Mouse (Mus musculus): ENCODE results near the gene Actn1. TPM values are rescaled to one million over a fixed set of nuclear protein-coding genes. Genes with fewer than 3 reads are reported as not detected.

Gene Actn1
- polyA plus RNA-seq, 1 experiment from 2014 or later: 40.4 TPM

DNA sequence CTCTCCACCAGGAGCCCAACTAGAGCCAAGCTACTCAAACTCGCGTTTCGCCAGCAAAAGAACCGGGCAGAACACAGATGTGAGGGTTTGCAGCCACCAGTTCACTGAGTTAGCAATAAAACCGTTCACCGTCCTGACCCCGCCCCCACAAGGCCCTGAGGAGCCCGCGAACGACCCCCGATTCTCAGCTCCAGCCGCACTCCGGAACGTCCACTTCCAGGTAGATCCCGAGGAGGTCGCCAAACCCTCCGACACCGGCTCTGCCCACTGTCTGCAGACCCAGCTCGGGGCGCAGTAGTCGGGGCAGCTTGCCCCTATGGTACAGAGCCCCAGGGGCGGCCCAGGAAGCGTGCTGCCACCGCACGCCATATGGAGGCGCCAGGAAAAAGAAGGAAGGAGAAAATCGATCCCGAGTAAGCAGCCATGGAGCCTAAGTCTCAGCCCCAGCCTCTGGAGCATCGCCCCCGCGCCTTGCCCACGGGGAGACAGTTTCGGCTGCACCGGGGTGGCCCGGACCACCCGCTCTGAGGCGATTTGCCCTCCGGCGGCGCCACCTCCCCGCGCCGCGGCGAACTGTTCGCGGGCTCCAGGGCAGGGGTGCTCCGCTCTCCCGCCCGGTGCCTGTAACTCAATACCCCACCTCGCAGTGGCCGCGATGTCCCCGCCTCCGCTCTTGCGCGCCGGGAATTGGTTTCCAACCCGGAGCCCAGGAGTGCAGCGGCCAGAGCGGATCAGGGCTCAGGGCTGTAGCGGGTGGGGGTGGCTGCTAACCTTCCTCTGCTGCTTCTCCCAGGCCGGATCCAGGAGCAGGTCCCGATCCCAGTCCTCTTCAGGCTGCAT is 735 bp downstream of the Actn1 start:
- ATAC-seq (ENCODE audit: extremely low read depth, insufficient number of reproducible peaks, low FRiP score, low TSS enrichment): peak; percentile 74
- H3K4me1 ChIP-seq: peaks cover 50% of the 10 kb centered on the region
- peak overlapping the region; percentile 74 for H3K4me2 ChIP-seq
- peak overlapping the region; percentile 98 for H3K27ac ChIP-seq (replicated peaks)
- H3K4me3 ChIP-seq: peak overlapping the region; percentile 95
- H3K9me3 ChIP-seq: no peaks in the 10 kb centered on the region
- H3K9ac ChIP-seq: peak overlapping the region; percentile 97
- under 1% methylated on average over 63 of the region's 64 CpGs for WGBS
- H3K27me3 ChIP-seq (replicated peaks): no peaks in the 10 kb centered on the region
- peaks cover 4% of the 10 kb centered on the region; the same call in 1 of the 2 replicates for H3K36me3 ChIP-seq

DNA sequence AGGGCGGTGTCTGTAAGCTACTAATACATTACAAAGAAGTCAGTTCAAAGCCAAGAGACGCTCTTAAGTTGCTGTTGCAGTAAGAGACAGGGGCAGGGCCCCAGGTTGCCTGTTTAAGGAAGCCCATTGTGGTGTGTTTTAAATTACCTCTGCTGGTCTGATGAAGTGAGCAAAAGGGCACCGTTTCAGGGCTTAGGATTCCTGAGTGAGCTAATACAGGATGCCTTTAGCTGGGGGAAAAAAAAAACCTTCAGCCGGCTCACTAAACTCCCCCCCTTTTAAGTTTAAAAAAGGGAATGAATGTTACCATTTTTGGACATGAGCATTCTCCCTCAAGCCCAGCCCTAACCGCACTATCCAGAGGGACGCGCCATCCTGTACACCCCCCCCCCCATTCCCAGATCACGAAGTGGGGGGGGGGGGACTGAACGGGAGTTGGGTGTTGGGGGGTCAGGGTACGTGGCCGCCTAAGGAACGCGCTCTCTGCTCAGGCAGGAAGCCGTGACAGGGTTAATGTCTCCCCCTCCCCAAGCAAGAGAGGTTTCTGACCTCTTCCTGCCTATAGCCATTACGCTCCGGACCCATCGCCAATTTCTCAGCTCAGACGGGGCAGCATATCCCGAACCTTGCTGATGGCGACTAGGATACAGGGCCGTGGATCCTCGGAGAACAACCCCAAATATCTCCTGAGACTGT is 1.5 kb downstream of the Actn1 start:
- Histone ChIP-seq H3K27me3 (replicated peaks) (no peaks in the 10 kb centered on the region), H3K36me3 (peaks cover 4% of the 10 kb centered on the region; the same call in 1 of the 2 replicates), H3K4me3 (peak overlapping the region; percentile 95), H3K9me3 (no peaks in the 10 kb centered on the region), H3K9ac (peak overlapping the region; percentile 97), H3K4me2 (peak overlapping the region; percentile 74), H3K4me1 (peaks cover 57% of the 10 kb centered on the region), H3K27ac (replicated peaks) (peak overlapping the region; percentile 98)
- ATAC-seq (ENCODE audit: extremely low read depth, insufficient number of reproducible peaks, low FRiP score, low TSS enrichment): no peak
- WGBS: 1% methylated on average over 22 of the region's 22 CpGs

- peaks cover 8% of the 10 kb centered on the region; the same call in 1 of the 2 replicates for H3K36me3 ChIP-seq
- H3K9me3 ChIP-seq: no peaks in the 10 kb centered on the region
- no peak overlapping the region for H3K4me2 ChIP-seq
- H3K9ac ChIP-seq: no peak overlapping the region
- no peaks in the 10 kb centered on the region for H3K27me3 ChIP-seq (replicated peaks)
- ATAC-seq (ENCODE audit: extremely low read depth, insufficient number of reproducible peaks, low FRiP score, low TSS enrichment): no peak
- peaks cover 94% of the 10 kb centered on the region for H3K4me1 ChIP-seq
- WGBS: 45% methylated on average over 2 of the region's 2 CpGs
- no peak overlapping the region for H3K27ac ChIP-seq (replicated peaks)
- H3K4me3 ChIP-seq: no peak overlapping the region
Measured at GRCm38 (mm10) chr12:80251978-80252377, 8.2 kb downstream of the Actn1 start.

DNA sequence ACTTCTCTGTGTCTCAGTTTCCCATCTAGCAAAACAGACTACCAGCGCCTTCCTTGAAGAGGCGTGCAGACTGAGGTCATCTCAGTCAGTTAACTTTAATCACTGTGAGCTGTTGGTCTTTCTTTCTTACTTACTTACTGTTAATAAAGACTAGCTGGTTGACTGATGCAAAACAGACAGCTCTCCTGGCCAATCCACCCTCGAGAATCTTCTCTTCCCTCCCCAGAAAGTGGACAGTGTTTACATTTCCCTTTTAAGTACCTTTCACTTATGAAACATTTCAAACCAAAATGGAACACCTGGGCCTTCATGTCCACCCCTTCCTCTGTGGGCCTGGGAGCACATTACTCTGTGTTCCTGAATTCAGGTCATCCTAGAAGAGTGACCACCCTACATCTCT is 8.6 kb downstream of the Actn1 start:
- 51% methylated on average over 3 of the region's 3 CpGs for WGBS
- H3K36me3 ChIP-seq: peaks cover 8% of the 10 kb centered on the region; the same call in 1 of the 2 replicates
- peak overlapping the region; percentile 55; the same call in 1 of the 2 replicates for H3K9ac ChIP-seq
- no peaks in the 10 kb centered on the region for H3K9me3 ChIP-seq
- peaks cover 94% of the 10 kb centered on the region for H3K4me1 ChIP-seq
- H3K4me2 ChIP-seq: no peak overlapping the region
- peak overlapping the region; percentile 29; the same call in 1 of the 2 replicates for H3K27ac ChIP-seq (replicated peaks)
- H3K4me3 ChIP-seq: no peak overlapping the region
- H3K27me3 ChIP-seq (replicated peaks): no peaks in the 10 kb centered on the region
- no peak for ATAC-seq (ENCODE audit: extremely low read depth, insufficient number of reproducible peaks, low FRiP score, low TSS enrichment)

DNA sequence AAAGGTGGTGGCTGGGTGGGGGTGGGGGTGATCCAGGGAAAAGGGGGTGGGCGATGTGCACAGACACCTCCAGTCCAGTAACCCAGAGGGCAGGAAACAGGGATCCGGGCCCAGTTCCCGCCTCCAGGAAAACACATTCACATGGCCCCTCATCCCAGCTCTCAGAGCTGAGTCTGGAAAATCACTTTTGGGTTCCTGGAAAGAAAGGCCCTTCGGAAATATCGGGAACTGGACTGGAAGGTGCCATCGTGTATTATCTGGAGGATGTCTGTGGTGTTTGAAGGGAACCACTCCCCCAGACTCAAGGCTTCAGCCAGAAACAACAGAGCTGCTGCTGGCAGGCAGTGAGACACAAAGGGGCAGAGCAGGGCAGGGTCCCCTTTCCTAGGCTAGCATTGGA is 10.6 kb downstream of the Actn1 start:
- Histone ChIP-seq H3K9me3 (no peaks in the 10 kb centered on the region), H3K27me3 (replicated peaks) (no peaks in the 10 kb centered on the region), H3K9ac (peak overlapping the region; percentile 37; the same call in 1 of the 2 replicates), H3K36me3 (0 out of 2 replicates have a peak, but pooled peaks cover 4% of the 10 kb centered on the region), H3K4me3 (no peak overlapping the region), H3K27ac (replicated peaks) (peak overlapping the region; percentile 61), H3K4me2 (peak overlapping the region; percentile 7; the same call in 1 of the 2 replicates), H3K4me1 (peaks cover 98% of the 10 kb centered on the region)
- no peak for ATAC-seq (ENCODE audit: extremely low read depth, insufficient number of reproducible peaks, low FRiP score, low TSS enrichment)
- WGBS: 32% methylated on average over 6 of the region's 6 CpGs

GRCm38 (mm10) chr12:80247067-80247466 is 13.1 kb downstream of the Actn1 start:
- ATAC-seq (ENCODE audit: extremely low read depth, insufficient number of reproducible peaks, low FRiP score, low TSS enrichment): no peak
- no peaks in the 10 kb centered on the region for H3K27me3 ChIP-seq (replicated peaks)
- H3K9me3 ChIP-seq: no peaks in the 10 kb centered on the region
- peak overlapping the region; percentile 28; the same call in 1 of the 2 replicates for H3K9ac ChIP-seq
- H3K27ac ChIP-seq (replicated peaks): no peak overlapping the region
- no peak overlapping the region for H3K4me3 ChIP-seq
- 0 out of 2 replicates have a peak, but pooled peaks cover 9% of the 10 kb centered on the region for H3K36me3 ChIP-seq
- H3K4me2 ChIP-seq: no peak overlapping the region
- WGBS: 49% methylated on average over 5 of the region's 5 CpGs
- peaks cover 98% of the 10 kb centered on the region for H3K4me1 ChIP-seq

DNA sequence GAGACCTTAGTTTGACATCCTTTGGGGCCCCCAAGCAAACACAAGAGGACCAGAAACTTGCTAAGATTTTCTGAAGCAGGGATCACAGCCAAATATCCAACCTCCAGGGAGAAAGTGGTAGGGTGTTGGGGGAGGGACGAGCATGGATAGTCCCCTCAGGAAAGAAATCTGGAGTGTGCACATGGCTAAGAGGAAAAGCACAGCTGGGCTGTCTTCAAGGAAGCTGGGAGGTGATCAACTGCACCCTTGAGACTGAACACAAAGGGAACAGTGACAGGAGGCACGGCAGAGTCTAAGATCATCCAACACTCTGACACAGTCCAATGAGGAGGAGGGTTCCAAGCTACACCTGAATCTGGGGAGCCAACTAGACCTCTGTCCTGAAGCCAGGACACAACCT is 13.7 kb downstream of the Actn1 start:
- H3K36me3 ChIP-seq: 0 out of 2 replicates have a peak, but pooled peaks cover 9% of the 10 kb centered on the region
- ATAC-seq (ENCODE audit: extremely low read depth, insufficient number of reproducible peaks, low FRiP score, low TSS enrichment): no peak
- no peaks in the 10 kb centered on the region for H3K27me3 ChIP-seq (replicated peaks)
- peaks cover 98% of the 10 kb centered on the region for H3K4me1 ChIP-seq
- WGBS: 38% methylated on average over 2 of the region's 2 CpGs
- no peaks in the 10 kb centered on the region for H3K9me3 ChIP-seq
- peak overlapping the region; percentile 21; the same call in 1 of the 2 replicates for H3K27ac ChIP-seq (replicated peaks)
- 0 out of 2 replicates have a peak overlapping the region, but pooled peaks have one; percentile 28 for H3K9ac ChIP-seq
- H3K4me2 ChIP-seq: no peak overlapping the region
- H3K4me3 ChIP-seq: no peak overlapping the region

- 85% methylated on average over 1 of the region's 1 CpGs for WGBS
Measured at GRCm38 (mm10) chr12:80244755-80245154, 15.4 kb downstream of the Actn1 start.

GRCm38 (mm10) chr12:80244127-80244526 is 16.0 kb downstream of the Actn1 start:
- Histone ChIP-seq H3K4me2 (no peak overlapping the region), H3K27ac (replicated peaks) (peak overlapping the region; percentile 61), H3K9ac (peak overlapping the region; percentile 52; the same call in 1 of the 2 replicates), H3K27me3 (replicated peaks) (no peaks in the 10 kb centered on the region), H3K4me1 (peaks cover 98% of the 10 kb centered on the region), H3K4me3 (no peak overlapping the region), H3K9me3 (no peaks in the 10 kb centered on the region), H3K36me3 (peaks cover 15% of the 10 kb centered on the region)
- 55% methylated on average over 6 of the region's 6 CpGs for WGBS
- no peak for ATAC-seq (ENCODE audit: extremely low read depth, insufficient number of reproducible peaks, low FRiP score, low TSS enrichment)

More at GRCm38 (mm10) chr12:80244755-80245154, 15.4 kb downstream of the Actn1 start:
- H3K27ac ChIP-seq (replicated peaks): peak overlapping the region; percentile 61; the same call in 1 of the 2 replicates
- no peaks in the 10 kb centered on the region for H3K9me3 ChIP-seq
- no peak overlapping the region for H3K4me3 ChIP-seq
- H3K36me3 ChIP-seq: peaks cover 15% of the 10 kb centered on the region
- no peaks in the 10 kb centered on the region for H3K27me3 ChIP-seq (replicated peaks)
- H3K4me1 ChIP-seq: peaks cover 98% of the 10 kb centered on the region
- no peak for ATAC-seq (ENCODE audit: extremely low read depth, insufficient number of reproducible peaks, low FRiP score, low TSS enrichment)
- peak overlapping the region; percentile 52; the same call in 1 of the 2 replicates for H3K9ac ChIP-seq
- H3K4me2 ChIP-seq: no peak overlapping the region

DNA sequence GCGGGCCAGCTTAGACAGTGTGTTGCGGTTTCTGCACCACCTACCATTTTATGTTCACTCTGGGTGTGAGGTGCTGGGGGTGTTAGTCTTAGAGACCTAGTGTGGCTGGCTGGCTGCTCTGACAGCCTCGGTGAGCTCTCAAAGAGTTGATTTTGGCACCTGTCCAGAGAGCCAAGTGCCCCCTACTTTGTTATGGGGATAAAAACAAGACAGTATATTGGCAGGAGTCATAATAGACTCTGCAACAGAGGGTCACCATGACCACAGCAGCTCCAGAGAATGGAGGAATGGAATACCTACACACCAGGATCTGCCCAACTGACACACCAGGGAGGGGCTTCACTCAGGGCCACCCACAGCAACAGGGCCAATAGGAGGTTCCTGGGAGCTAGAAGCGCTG is 16.8 kb downstream of the Actn1 start:
- Histone ChIP-seq H3K36me3 (peaks cover 15% of the 10 kb centered on the region), H3K9me3 (no peaks in the 10 kb centered on the region), H3K4me2 (0 out of 2 replicates have a peak overlapping the region, but pooled peaks have one; percentile 9), H3K27ac (replicated peaks) (peak overlapping the region; percentile 61), H3K27me3 (replicated peaks) (no peaks in the 10 kb centered on the region), H3K4me3 (no peak overlapping the region), H3K9ac (0 out of 2 replicates have a peak overlapping the region, but pooled peaks have one; percentile 0), H3K4me1 (peaks cover 99% of the 10 kb centered on the region)
- no peak for ATAC-seq (ENCODE audit: extremely low read depth, insufficient number of reproducible peaks, low FRiP score, low TSS enrichment)
- WGBS: 65% methylated on average over 4 of the region's 4 CpGs

DNA sequence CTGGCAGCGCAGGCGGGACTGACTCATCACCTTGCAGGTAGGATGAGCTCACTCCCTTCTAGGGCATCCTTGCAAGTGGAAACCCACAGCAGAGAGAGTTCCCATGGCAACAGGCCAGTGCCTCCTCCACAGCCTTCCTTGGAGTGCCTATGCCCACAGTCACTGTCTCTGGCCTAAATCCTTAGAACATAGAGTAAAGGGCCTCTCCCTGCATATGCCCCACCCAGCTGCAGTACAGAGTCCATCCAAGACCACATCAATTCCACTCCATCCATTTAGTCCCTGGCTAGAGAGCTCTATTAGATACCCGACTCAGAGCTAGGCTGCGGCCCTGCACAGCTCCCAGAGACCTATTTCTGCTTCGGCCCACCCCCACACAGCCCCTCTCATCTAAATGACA is 20.7 kb downstream of the Actn1 start:
- H3K36me3 ChIP-seq: peaks cover 23% of the 10 kb centered on the region
- no peak overlapping the region for H3K9ac ChIP-seq
- H3K4me1 ChIP-seq: peaks cover 79% of the 10 kb centered on the region
- H3K4me3 ChIP-seq: no peak overlapping the region
- peak overlapping the region; percentile 34 for H3K27ac ChIP-seq (replicated peaks)
- H3K9me3 ChIP-seq: no peaks in the 10 kb centered on the region
- H3K4me2 ChIP-seq: no peak overlapping the region
- 82% methylated on average over 5 of the region's 5 CpGs for WGBS
- no peaks in the 10 kb centered on the region for H3K27me3 ChIP-seq (replicated peaks)
- ATAC-seq (ENCODE audit: extremely low read depth, insufficient number of reproducible peaks, low FRiP score, low TSS enrichment): no peak
